In the genomic region with DNA sequence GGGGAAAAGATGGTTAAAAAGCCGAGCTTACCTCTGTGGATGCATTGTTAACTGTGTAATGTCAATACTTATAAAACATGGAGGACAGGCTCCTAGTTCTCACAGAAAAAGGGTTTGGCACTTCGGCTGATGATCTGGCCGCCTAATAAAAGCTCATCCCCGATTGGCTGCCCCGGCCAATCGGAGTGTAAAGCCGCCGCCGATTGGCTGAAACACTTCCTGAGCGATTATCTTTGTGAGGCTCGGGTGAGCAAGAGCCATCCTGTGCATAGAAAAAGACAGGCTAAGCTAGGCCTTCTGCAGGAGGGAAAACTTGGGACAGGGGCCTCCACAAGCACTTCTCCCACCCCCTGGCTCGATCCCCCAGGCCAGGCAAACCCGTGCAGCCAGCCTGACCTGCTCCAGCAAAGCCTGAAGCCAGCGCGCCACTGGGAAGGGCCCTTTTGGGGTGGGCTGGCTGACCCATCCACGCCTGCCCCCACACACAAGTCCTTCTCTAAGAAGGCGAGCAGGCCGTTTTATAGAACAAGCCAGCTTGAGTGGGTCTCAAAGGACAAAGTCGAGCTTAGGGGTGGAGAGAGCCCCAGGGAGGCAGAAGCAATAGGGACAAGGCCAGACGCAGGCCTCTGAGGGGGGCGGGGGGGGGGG, we compare ENCODE assay signal across 8 mouse cellular contexts. TPM values are rescaled to one million over a fixed set of nuclear protein-coding genes. Genes with fewer than 3 reads are reported as not detected.
A peak's percentile ranks its signal among the peaks of the same experiment; 100 is the strongest.
DNase-seq lines count a peak whose midpoint lies in the region; ATAC-seq and TF ChIP-seq lines count a peak whose summit lies in the region.

No protein-coding gene starts in this region.

- H3K4me3 ChIP-seq in embryonic facial prominence, embryonic 10.5 days = peak overlapping the region; percentile 58
- H3K4me3 ChIP-seq in intestine, postnatal 0 days (ENCODE audit: low read depth, low read length) = peak overlapping the region; percentile 23
- H3K4me3 ChIP-seq in midbrain, embryonic 11.5 days (ENCODE audit: low read depth, low read length) = peak overlapping the region; percentile 27

- H3K4me2 ChIP-seq in intestine, postnatal 0 days (replicated peaks; ENCODE audit: low read depth) = peak overlapping the region; percentile 64
- H3K4me2 ChIP-seq in midbrain, embryonic 11.5 days = peak overlapping the region; percentile 60

- no peaks in the 10 kb centered on the region for H3K9me3 ChIP-seq in embryonic facial prominence, embryonic 10.5 days
- H3K9me3 ChIP-seq in intestine, postnatal 0 days (ENCODE audit: control insufficient read depth) = no peaks in the 10 kb centered on the region
- H3K9me3 ChIP-seq in midbrain, embryonic 11.5 days (ENCODE audit: control insufficient read depth, low read length) = no peaks in the 10 kb centered on the region

- WGBS in embryonic facial prominence, embryonic 10.5 days = 3% methylated on average over 21 of the region's 21 CpGs
- 2% methylated on average over 20 of the region's 21 CpGs for WGBS in intestine, postnatal 0 days
- under 1% methylated on average over 20 of the region's 21 CpGs for WGBS in midbrain, embryonic 11.5 days

- DNase-seq in adrenal gland, postnatal 14 days = peak; percentile 94
- peak; percentile 96 for DNase-seq in embryonic facial prominence, embryonic 10.5 days (ENCODE audit: low spot score)
- peak; percentile 88 for DNase-seq in left cerebral cortex, postnatal 4 days
- peak; percentile 100 for DNase-seq in midbrain, embryonic 11.5 days (ENCODE audit: low spot score, missing footprints)
- peak; percentile 87 for DNase-seq in right cerebral cortex, postnatal 4 days
- peak; percentile 97 for DNase-seq in yolk sac, embryonic 10.5 days (ENCODE audit: low spot score)

- H3K9ac ChIP-seq in intestine, postnatal 0 days (ENCODE audit: low read depth, low read length) = peak overlapping the region; percentile 55
- H3K9ac ChIP-seq in midbrain, embryonic 11.5 days (ENCODE audit: low read length) = peak overlapping the region; percentile 90

- no peaks in the 10 kb centered on the region for H3K27me3 ChIP-seq in embryonic facial prominence, embryonic 10.5 days (replicated peaks; ENCODE audit: low read depth, poor library complexity, severe bottlenecking)
- no peaks in the 10 kb centered on the region for H3K27me3 ChIP-seq in intestine, postnatal 0 days (replicated peaks; ENCODE audit: control insufficient read depth, insufficient read depth, low read length)
- no peaks in the 10 kb centered on the region for H3K27me3 ChIP-seq in midbrain, embryonic 11.5 days (ENCODE audit: control insufficient read depth, insufficient read depth, low read length)

- peaks cover 100% of the 10 kb centered on the region for H3K4me1 ChIP-seq in embryonic facial prominence, embryonic 10.5 days
- peaks cover 40% of the 10 kb centered on the region for H3K4me1 ChIP-seq in intestine, postnatal 0 days (replicated peaks; ENCODE audit: control insufficient read depth, insufficient read depth, low read length)
- peaks cover 94% of the 10 kb centered on the region for H3K4me1 ChIP-seq in midbrain, embryonic 11.5 days (ENCODE audit: control insufficient read depth, insufficient read depth, low read length)

- H3K27ac ChIP-seq in embryonic facial prominence, embryonic 10.5 days (replicated peaks) = peak overlapping the region; percentile 100
- H3K27ac ChIP-seq in intestine, postnatal 0 days (ENCODE audit: low read depth, low read length) = peak overlapping the region; percentile 98
- peak overlapping the region; percentile 100 for H3K27ac ChIP-seq in midbrain, embryonic 11.5 days (ENCODE audit: low read depth, low read length)

- H3K36me3 ChIP-seq in embryonic facial prominence, embryonic 10.5 days (replicated peaks) = 0 out of 2 replicates have a peak, but pooled peaks cover 3% of the 10 kb centered on the region
- no peaks in the 10 kb centered on the region for H3K36me3 ChIP-seq in intestine, postnatal 0 days (ENCODE audit: control insufficient read depth, insufficient read depth)
- no peaks in the 10 kb centered on the region for H3K36me3 ChIP-seq in midbrain, embryonic 11.5 days (ENCODE audit: control insufficient read depth, insufficient read depth, low read length)

- ATAC-seq in granulocyte monocyte progenitor cell, adult 5-6 weeks (replicated peaks; ENCODE audit: poor library complexity, severe bottlenecking) = peak; percentile 55
- peak; percentile 52 for ATAC-seq in intestine, postnatal 0 days
- ATAC-seq in midbrain, embryonic 11.5 days (ENCODE audit: low FRiP score) = peak; percentile 71

- no peak for TF ChIP-seq CTCF in intestine, postnatal 0 days (IDR thresholded peaks at IDR 0.05; ENCODE audit: low read depth)

- intact Hi-C loops in left cerebral cortex, postnatal 4 days (cut with DNase I) = loop anchor here (2.0 kb wide), 1 partner anchor 62 kb away; no protein-coding TSS in a partner anchor

RNA-seq across cellular contexts. Expression of a gene that starts 14.1 kb away (rescaled TPM):
- 45.8 and 59.2 TPM in 2 replicates for total RNA-seq in adrenal gland, postnatal 14 days (2021)
- 68.1 and 69.9 TPM in 2 replicates for polyA plus RNA-seq in embryonic facial prominence, embryonic 10.5 days (2016; fragmentation: Nextera tagmentation; extraction: Ambion mirVana)
- 53.0 and 58.3 TPM in 2 replicates for total RNA-seq in granulocyte monocyte progenitor cell, adult 5-6 weeks (2014; fragmentation: Nextera tagmentation)
- 32.2 and 33.7 TPM in 2 replicates for total RNA-seq in granulocyte monocyte progenitor cell, adult 5-6 weeks (2017)
- polyA plus RNA-seq in intestine, postnatal 0 days (2015; fragmentation: Nextera tagmentation; extraction: Ambion mirVana) = 43.5 and 57.7 TPM in 2 replicates
- 100 to 1,000 TPM; 118 to 120 TPM for total RNA-seq in left cerebral cortex, postnatal 4 days (2021)
- 43.1 and 45.6 TPM in 2 replicates for polyA plus RNA-seq in midbrain, embryonic 11.5 days (2014; fragmentation: Nextera tagmentation; extraction: Ambion mirVana)

Comparison
In these comparisons a context has a peak if more than half of its experiments do, and no peak if none do; other contexts are left out.
1. Peak in every context shown above with its lines: DNase-seq, ATAC-seq, H3K4me3 ChIP-seq and H3K27ac ChIP-seq.